Mouse (Mus musculus) B cell, adult 2 months (primary cell): ENCODE results near the gene Chrm5.

ENCODE experiments used
- DNase-seq, 2 experiments: peaks; one replicate each; pipeline ENCODE4 v3.0.0; 2022

The Chrm5 gene

GRCm38 (mm10) chr2:112480669-112481068 is at the start of gene Chrm5:
Chrm5 (minus strand) TSS chr2:112480769.
- no peak for DNase-seq

GRCm38 (mm10) chr2:112526933-112527332 is 46.4 kb upstream of the Chrm5 start:
- DNase-seq: no peak

GRCm38 (mm10) chr2:112520526-112521482 is 40.2 kb upstream of the Chrm5 start:
- DNase-seq: no peak

- no peak for DNase-seq
These were observed 38.0 kb upstream of the Chrm5 start for GRCm38 (mm10) chr2:112518541-112518940.

GRCm38 (mm10) chr2:112517218-112517617 is 36.6 kb upstream of the Chrm5 start:
- DNase-seq: no peak

GRCm38 (mm10) chr2:112516728-112517127 is 36.2 kb upstream of the Chrm5 start:
- DNase-seq: no peak

- DNase-seq: no peak
These were observed 32.5 kb upstream of the Chrm5 start for GRCm38 (mm10) chr2:112513036-112513435.

GRCm38 (mm10) chr2:112510140-112510539 is 29.6 kb upstream of the Chrm5 start:
- DNase-seq: no peak

- DNase-seq: no peak
These were observed 26.9 kb upstream of the Chrm5 start for GRCm38 (mm10) chr2:112507444-112507843.

- DNase-seq: no peak
These were observed 26.4 kb upstream of the Chrm5 start for GRCm38 (mm10) chr2:112506841-112507435.

- no peak for DNase-seq
These were observed 23.4 kb upstream of the Chrm5 start for GRCm38 (mm10) chr2:112503978-112504377.

- peak; percentile 50 to 58 for DNase-seq
These were observed 20.6 kb upstream of the Chrm5 start for GRCm38 (mm10) chr2:112501209-112501608.

- DNase-seq: no peak
These were observed 17.3 kb upstream of the Chrm5 start for GRCm38 (mm10) chr2:112497851-112498250.

GRCm38 (mm10) chr2:112493539-112494260 is 13.1 kb upstream of the Chrm5 start:
- DNase-seq: peak; percentile 5

GRCm38 (mm10) chr2:112492856-112493538 is 12.4 kb upstream of the Chrm5 start, which contains the start of gene Aven:
Aven (plus strand) TSS chr2:112492964.
- DNase-seq: peak; percentile 72 to 79

- no peak for DNase-seq
These were observed 11.9 kb upstream of the Chrm5 start for GRCm38 (mm10) chr2:112492431-112492855.

- DNase-seq: no peak
These were observed 11.1 kb upstream of the Chrm5 start for GRCm38 (mm10) chr2:112491629-112492028.

- no peak for DNase-seq
These were observed 10.1 kb upstream of the Chrm5 start for GRCm38 (mm10) chr2:112490483-112491196.

GRCm38 (mm10) chr2:112484886-112485285 is 4.3 kb upstream of the Chrm5 start:
- no peak for DNase-seq

- no peak for DNase-seq
These were observed 2.7 kb upstream of the Chrm5 start for GRCm38 (mm10) chr2:112483334-112483651.

GRCm38 (mm10) chr2:112482533-112483333 is 2.2 kb upstream of the Chrm5 start:
- DNase-seq: no peak
